Mouse (Mus musculus): ENCODE data around the gene Ndrg3. TPM values are rescaled to one million over a fixed set of nuclear protein-coding genes. Genes with fewer than 3 reads are reported as not detected.
"Not testable (repeated sequence)": the region's sequence is repeated elsewhere in the genome, so short reads cannot be mapped to it uniquely, and the experiment has no call there.

Gene Ndrg3
- polyA plus RNA-seq, 1 experiment from 2014 or later, result 40.3 TPM

GRCm38 (mm10) chr2:156939926-156940325, 51.9 kb downstream of the Ndrg3 start:
- not testable (repeated sequence) for H3K4me3 ChIP-seq (ENCODE audit: low read depth, low read length); ATAC-seq (ENCODE audit: insufficient number of reproducible peaks, low FRiP score, low TSS enrichment, low read depth); H3K27ac ChIP-seq (replicated peaks; ENCODE audit: low read depth, low read length); H3K9ac ChIP-seq (ENCODE audit: low read length); H3K27me3 ChIP-seq (ENCODE audit: control insufficient read depth, insufficient read depth, low read length); H3K36me3 ChIP-seq (ENCODE audit: control insufficient read depth, insufficient read depth, low read length); H3K9me3 ChIP-seq (ENCODE audit: control insufficient read depth, low read length); H3K4me2 ChIP-seq (ENCODE audit: low read depth, severe bottlenecking); H3K4me1 ChIP-seq (ENCODE audit: control insufficient read depth, insufficient read depth, low read length); DNase-seq (ENCODE audit: low spot score)
- WGBS, result 64% methylated on average over 6 of the region's 6 CpGs

DNA sequence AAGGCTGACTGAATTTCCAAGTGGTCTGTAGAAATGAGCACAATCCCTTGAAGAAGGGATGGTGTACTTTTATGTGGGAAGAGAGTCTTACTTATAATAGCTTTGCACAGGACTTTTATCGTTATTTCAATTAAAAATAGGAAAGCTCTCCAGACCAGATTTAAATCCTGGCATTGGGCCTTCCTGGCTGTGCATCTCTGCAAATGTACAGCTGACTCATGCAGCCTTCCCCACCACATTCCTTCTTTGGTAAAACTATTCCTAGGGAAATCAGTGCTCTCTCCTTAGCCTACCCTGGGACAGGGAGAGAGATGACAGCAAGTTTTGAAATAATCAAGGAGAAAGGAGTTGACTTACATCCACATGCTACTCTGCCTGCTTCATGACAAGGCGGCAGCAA, 54.1 kb downstream of the Ndrg3 start:
- H3K36me3 ChIP-seq (ENCODE audit: control insufficient read depth, insufficient read depth, low read length), result no peaks in the 10 kb centered on the region; the same call in 1 of the 2 replicates
- DNase-seq (ENCODE audit: low spot score), result no peak
- no peak overlapping the region for H3K4me3 ChIP-seq (ENCODE audit: low read depth, low read length)
- 85% methylated on average over 2 of the region's 2 CpGs for WGBS
- no peak overlapping the region for H3K4me2 ChIP-seq (ENCODE audit: low read depth, severe bottlenecking)
- H3K27me3 ChIP-seq (ENCODE audit: control insufficient read depth, insufficient read depth, low read length), result no peaks in the 10 kb centered on the region
- H3K9ac ChIP-seq (ENCODE audit: low read length), result no peak overlapping the region
- H3K9me3 ChIP-seq (ENCODE audit: control insufficient read depth, low read length), result no peaks in the 10 kb centered on the region
- no peaks in the 10 kb centered on the region for H3K4me1 ChIP-seq (ENCODE audit: control insufficient read depth, insufficient read depth, low read length)
- H3K27ac ChIP-seq (replicated peaks; ENCODE audit: low read depth, low read length), result no peak overlapping the region
- ATAC-seq (ENCODE audit: insufficient number of reproducible peaks, low FRiP score, low TSS enrichment, low read depth), result no peak

GRCm38 (mm10) chr2:156935005-156935404, 56.9 kb downstream of the Ndrg3 start:
- Histone ChIP-seq H3K27ac (replicated peaks; ENCODE audit: low read depth, low read length) (no peak overlapping the region), H3K9me3 (ENCODE audit: control insufficient read depth, low read length) (no peaks in the 10 kb centered on the region), H3K4me3 (ENCODE audit: low read depth, low read length) (no peak overlapping the region), H3K4me1 (ENCODE audit: control insufficient read depth, insufficient read depth, low read length) (no peaks in the 10 kb centered on the region), H3K27me3 (ENCODE audit: control insufficient read depth, insufficient read depth, low read length) (no peaks in the 10 kb centered on the region), H3K36me3 (ENCODE audit: control insufficient read depth, insufficient read depth, low read length) (no peaks in the 10 kb centered on the region; the same call in 1 of the 2 replicates), H3K9ac (ENCODE audit: low read length) (no peak overlapping the region), H3K4me2 (ENCODE audit: low read depth, severe bottlenecking) (no peak overlapping the region)
- ATAC-seq (ENCODE audit: insufficient number of reproducible peaks, low FRiP score, low TSS enrichment, low read depth) (no peak), DNase-seq (ENCODE audit: low spot score) (no peak)
- WGBS, result 85% methylated on average over 6 of the region's 6 CpGs

GRCm38 (mm10) chr2:156933426-156933825, 58.4 kb downstream of the Ndrg3 start:
- H3K27me3 ChIP-seq (ENCODE audit: control insufficient read depth, insufficient read depth, low read length), result no peaks in the 10 kb centered on the region
- DNase-seq (ENCODE audit: low spot score) (no peak), ATAC-seq (ENCODE audit: insufficient number of reproducible peaks, low FRiP score, low TSS enrichment, low read depth) (no peak)
- no peak overlapping the region for H3K27ac ChIP-seq (replicated peaks; ENCODE audit: low read depth, low read length)
- H3K4me3 ChIP-seq (ENCODE audit: low read depth, low read length), result no peak overlapping the region
- no peaks in the 10 kb centered on the region for H3K9me3 ChIP-seq (ENCODE audit: control insufficient read depth, low read length)
- no peaks in the 10 kb centered on the region for H3K4me1 ChIP-seq (ENCODE audit: control insufficient read depth, insufficient read depth, low read length)
- no peaks in the 10 kb centered on the region; the same call in 1 of the 2 replicates for H3K36me3 ChIP-seq (ENCODE audit: control insufficient read depth, insufficient read depth, low read length)
- 97% methylated on average over 1 of the region's 1 CpGs for WGBS
- H3K4me2 ChIP-seq (ENCODE audit: low read depth, severe bottlenecking), result no peak overlapping the region
- H3K9ac ChIP-seq (ENCODE audit: low read length), result no peak overlapping the region

DNA sequence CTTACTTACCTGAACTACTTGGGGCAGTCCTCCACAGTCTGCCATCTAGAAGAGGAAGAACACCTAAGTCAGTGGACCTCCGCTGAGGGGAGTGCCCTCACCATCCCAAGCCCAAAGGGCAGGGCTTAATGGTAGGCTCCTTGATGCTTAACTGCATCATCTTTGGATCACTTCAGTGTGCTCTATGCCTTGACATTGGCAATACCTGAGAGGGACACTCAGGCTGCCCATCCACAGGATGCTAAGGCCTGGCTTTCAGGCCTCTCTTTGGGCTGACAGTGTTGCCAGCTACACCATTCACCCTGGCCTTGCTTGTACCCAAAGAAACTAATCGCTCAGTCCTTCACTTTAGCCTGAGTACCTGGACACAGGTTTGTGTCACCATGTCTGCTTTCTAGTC, 60.4 kb downstream of the Ndrg3 start:
- H3K36me3 ChIP-seq (ENCODE audit: control insufficient read depth, insufficient read depth, low read length), result no peaks in the 10 kb centered on the region; the same call in 1 of the 2 replicates
- no peak overlapping the region for H3K4me2 ChIP-seq (ENCODE audit: low read depth, severe bottlenecking)
- H3K9ac ChIP-seq (ENCODE audit: low read length), result no peak overlapping the region
- no peak overlapping the region for H3K4me3 ChIP-seq (ENCODE audit: low read depth, low read length)
- H3K27ac ChIP-seq (replicated peaks; ENCODE audit: low read depth, low read length), result no peak overlapping the region
- H3K27me3 ChIP-seq (ENCODE audit: control insufficient read depth, insufficient read depth, low read length), result no peaks in the 10 kb centered on the region
- 98% methylated on average over 2 of the region's 2 CpGs for WGBS
- H3K9me3 ChIP-seq (ENCODE audit: control insufficient read depth, low read length), result no peaks in the 10 kb centered on the region
- no peaks in the 10 kb centered on the region for H3K4me1 ChIP-seq (ENCODE audit: control insufficient read depth, insufficient read depth, low read length)
- DNase-seq (ENCODE audit: low spot score) (no peak), ATAC-seq (ENCODE audit: insufficient number of reproducible peaks, low FRiP score, low TSS enrichment, low read depth) (no peak)

DNA sequence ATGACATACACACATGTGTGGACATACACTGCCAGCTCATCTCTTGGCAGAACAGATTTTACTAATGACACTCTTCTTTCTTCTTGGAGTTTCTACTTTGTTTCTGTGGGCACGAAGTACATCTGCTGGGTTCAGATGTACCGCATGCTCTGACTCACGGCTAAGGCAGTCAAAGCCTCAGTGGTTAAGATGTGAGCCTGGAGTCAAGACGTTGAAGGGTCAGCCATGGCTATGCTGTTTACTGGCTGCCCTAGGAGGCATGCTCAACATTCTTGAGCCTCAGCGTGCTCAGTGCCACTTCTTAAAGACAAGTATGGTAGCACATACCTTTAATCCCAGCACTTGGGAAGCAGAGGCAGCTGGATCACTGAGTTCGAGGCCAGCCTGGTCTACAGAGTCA, 61.3 kb downstream of the Ndrg3 start:
- no peak for ATAC-seq (ENCODE audit: insufficient number of reproducible peaks, low FRiP score, low TSS enrichment, low read depth)
- Histone ChIP-seq H3K27ac (replicated peaks; ENCODE audit: low read depth, low read length) (no peak overlapping the region), H3K36me3 (ENCODE audit: control insufficient read depth, insufficient read depth, low read length) (no peaks in the 10 kb centered on the region; the same call in 1 of the 2 replicates), H3K4me3 (ENCODE audit: low read depth, low read length) (no peak overlapping the region), H3K9ac (ENCODE audit: low read length) (no peak overlapping the region), H3K9me3 (ENCODE audit: control insufficient read depth, low read length) (no peaks in the 10 kb centered on the region), H3K4me2 (ENCODE audit: low read depth, severe bottlenecking) (no peak overlapping the region), H3K27me3 (ENCODE audit: control insufficient read depth, insufficient read depth, low read length) (no peaks in the 10 kb centered on the region), H3K4me1 (ENCODE audit: control insufficient read depth, insufficient read depth, low read length) (no peaks in the 10 kb centered on the region)
- 89% methylated on average over 6 of the region's 6 CpGs for WGBS
- DNase-seq (ENCODE audit: low spot score), result no peak

GRCm38 (mm10) chr2:156929519-156930120, 62.2 kb downstream of the Ndrg3 start:
- no peak overlapping the region for H3K9ac ChIP-seq (ENCODE audit: low read length)

DNA sequence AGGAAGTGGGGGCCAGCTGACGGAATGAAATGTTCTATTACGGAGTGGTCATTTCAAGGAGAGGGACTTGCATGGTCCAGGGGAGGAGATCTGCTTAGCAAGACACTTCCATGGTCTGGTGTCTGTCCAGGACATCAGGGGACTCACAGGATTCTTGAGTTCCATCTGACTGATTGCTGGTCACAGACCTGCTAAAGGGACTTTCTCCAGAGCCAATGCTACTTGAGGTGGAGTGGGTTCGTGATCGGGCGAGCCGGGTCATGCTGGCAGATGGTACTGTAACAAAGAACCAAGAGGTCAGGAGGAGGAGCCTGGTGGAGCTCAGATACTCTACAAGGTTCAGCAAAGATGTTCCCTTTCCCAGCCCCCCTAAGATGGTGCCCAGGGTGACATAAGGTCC, 63.2 kb downstream of the Ndrg3 start:
- ATAC-seq (ENCODE audit: insufficient number of reproducible peaks, low FRiP score, low TSS enrichment, low read depth) (no peak), DNase-seq (ENCODE audit: low spot score) (no peak)
- Histone ChIP-seq H3K9me3 (ENCODE audit: control insufficient read depth, low read length) (no peaks in the 10 kb centered on the region), H3K4me2 (ENCODE audit: low read depth, severe bottlenecking) (no peak overlapping the region), H3K4me3 (ENCODE audit: low read depth, low read length) (no peak overlapping the region), H3K27me3 (ENCODE audit: control insufficient read depth, insufficient read depth, low read length) (no peaks in the 10 kb centered on the region), H3K9ac (ENCODE audit: low read length) (no peak overlapping the region), H3K36me3 (ENCODE audit: control insufficient read depth, insufficient read depth, low read length) (no peaks in the 10 kb centered on the region; the same call in 1 of the 2 replicates), H3K4me1 (ENCODE audit: control insufficient read depth, insufficient read depth, low read length) (no peaks in the 10 kb centered on the region), H3K27ac (replicated peaks; ENCODE audit: low read depth, low read length) (no peak overlapping the region)
- WGBS, result 89% methylated on average over 6 of the region's 6 CpGs

More at GRCm38 (mm10) chr2:156929519-156930120, 62.2 kb downstream of the Ndrg3 start:
- 67% methylated on average over 11 of the region's 11 CpGs for WGBS
- H3K9me3 ChIP-seq (ENCODE audit: control insufficient read depth, low read length), result no peaks in the 10 kb centered on the region
- no peaks in the 10 kb centered on the region for H3K27me3 ChIP-seq (ENCODE audit: control insufficient read depth, insufficient read depth, low read length)
- H3K4me3 ChIP-seq (ENCODE audit: low read depth, low read length), result no peak overlapping the region
- ATAC-seq (ENCODE audit: insufficient number of reproducible peaks, low FRiP score, low TSS enrichment, low read depth) (no peak), DNase-seq (ENCODE audit: low spot score) (no peak)
- H3K36me3 ChIP-seq (ENCODE audit: control insufficient read depth, insufficient read depth, low read length), result no peaks in the 10 kb centered on the region; the same call in 1 of the 2 replicates
- no peak overlapping the region for H3K27ac ChIP-seq (replicated peaks; ENCODE audit: low read depth, low read length)
- no peaks in the 10 kb centered on the region for H3K4me1 ChIP-seq (ENCODE audit: control insufficient read depth, insufficient read depth, low read length)
- H3K4me2 ChIP-seq (ENCODE audit: low read depth, severe bottlenecking), result no peak overlapping the region

- WGBS, result 86% methylated on average over 6 of the region's 6 CpGs
- H3K4me1 ChIP-seq (ENCODE audit: control insufficient read depth, insufficient read depth, low read length), result no peaks in the 10 kb centered on the region
- no peak for ATAC-seq (ENCODE audit: insufficient number of reproducible peaks, low FRiP score, low TSS enrichment, low read depth)
- H3K9me3 ChIP-seq (ENCODE audit: control insufficient read depth, low read length), result no peaks in the 10 kb centered on the region
- H3K9ac ChIP-seq (ENCODE audit: low read length), result no peak overlapping the region
- no peak for DNase-seq (ENCODE audit: low spot score)
- no peak overlapping the region for H3K4me2 ChIP-seq (ENCODE audit: low read depth, severe bottlenecking)
- H3K4me3 ChIP-seq (ENCODE audit: low read depth, low read length), result no peak overlapping the region
- no peaks in the 10 kb centered on the region for H3K27me3 ChIP-seq (ENCODE audit: control insufficient read depth, insufficient read depth, low read length)
- no peak overlapping the region for H3K27ac ChIP-seq (replicated peaks; ENCODE audit: low read depth, low read length)
- no peaks in the 10 kb centered on the region; the same call in 1 of the 2 replicates for H3K36me3 ChIP-seq (ENCODE audit: control insufficient read depth, insufficient read depth, low read length)
Observed at GRCm38 (mm10) chr2:156927663-156928062, 64.2 kb downstream of the Ndrg3 start.
